Mouse (Mus musculus): ENCODE data around the gene Hist1h4j.
"Not testable (repeated sequence)": the region's sequence is repeated elsewhere in the genome, so short reads cannot be mapped to it uniquely, and the experiment has no call there.

The Hist1h4j gene

DNA sequence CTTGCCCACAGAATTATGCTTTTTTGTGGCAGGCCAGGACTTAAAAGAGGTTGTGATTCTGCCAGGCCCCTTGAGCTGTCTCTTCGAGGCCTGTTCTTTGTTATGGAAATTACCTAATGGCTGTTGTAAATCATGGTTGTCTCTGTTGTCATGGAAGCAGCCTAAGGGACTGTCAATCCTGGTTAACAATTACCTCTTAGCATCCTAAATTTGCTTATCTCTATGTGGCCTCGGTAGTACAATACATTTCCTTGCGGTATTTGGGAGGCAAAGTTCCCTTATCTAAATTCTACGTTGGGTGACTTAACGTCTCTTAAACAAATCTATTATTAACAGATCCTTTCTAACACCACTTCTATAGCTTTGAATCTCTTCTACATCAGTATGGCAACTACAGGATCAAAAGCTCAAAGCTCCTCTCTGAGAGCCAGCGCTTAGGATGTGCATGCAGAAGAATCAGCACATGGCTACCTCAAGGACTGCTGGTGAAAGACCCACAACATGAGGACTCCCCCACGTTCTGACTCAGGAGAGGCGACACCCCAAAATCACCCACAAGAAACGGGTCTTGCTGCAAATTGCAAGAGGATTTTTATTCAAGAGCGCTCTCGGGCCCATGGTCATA, 6.8 kb upstream of the Hist1h4j start:
- DNase-seq, result no peak

- no peak for DNase-seq
These were observed 5.3 kb upstream of the Hist1h4j start for GRCm38 (mm10) chr13:21729544-21729943.

- DNase-seq, result no peak
These were observed 1.4 kb upstream of the Hist1h4j start for GRCm38 (mm10) chr13:21733466-21733865.

DNA sequence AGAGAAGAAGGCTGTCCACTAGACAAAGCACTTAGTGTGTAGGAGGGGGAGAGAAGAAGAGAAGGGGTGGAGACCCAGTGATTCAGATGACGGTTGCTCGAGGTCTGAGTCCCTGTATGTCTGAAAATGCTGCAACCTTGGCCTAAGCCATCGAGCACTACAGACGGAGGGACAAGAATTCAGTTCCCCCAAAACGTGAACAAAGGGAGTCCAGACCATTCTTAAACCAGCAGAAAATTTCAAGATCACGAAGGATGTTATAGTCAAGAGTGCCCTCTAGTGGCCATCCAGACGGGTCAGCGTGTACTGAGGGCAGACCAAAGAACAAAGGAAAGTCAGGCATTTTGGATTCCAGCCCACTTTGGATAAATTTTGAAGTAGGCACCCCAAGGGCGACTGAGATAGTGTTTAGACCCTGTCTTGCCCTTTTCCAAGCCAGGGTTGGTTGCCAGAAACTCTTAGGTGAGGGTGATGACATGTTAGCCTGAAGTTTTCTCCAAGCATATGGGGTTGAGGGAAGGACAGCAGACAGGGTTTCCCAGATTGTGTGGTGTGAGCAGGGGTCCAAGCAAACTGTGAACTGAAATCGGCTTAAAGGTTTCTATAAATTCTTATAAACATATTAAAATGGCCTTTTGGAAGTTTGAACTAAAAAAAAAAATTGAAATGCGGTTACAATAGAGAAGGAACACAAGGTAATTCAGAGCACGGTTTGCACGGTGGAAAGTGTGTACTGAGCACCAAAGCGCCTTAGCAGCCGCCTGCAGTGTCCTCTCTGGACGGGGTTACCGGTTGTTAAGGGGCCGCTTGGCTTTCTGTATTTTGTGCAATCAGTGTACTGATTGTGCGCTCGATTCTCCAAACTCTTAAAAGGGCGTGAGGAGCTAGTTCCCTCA, 606 bp upstream of the Hist1h4j start:
- DNase-seq, result peak; percentile 82

DNA sequence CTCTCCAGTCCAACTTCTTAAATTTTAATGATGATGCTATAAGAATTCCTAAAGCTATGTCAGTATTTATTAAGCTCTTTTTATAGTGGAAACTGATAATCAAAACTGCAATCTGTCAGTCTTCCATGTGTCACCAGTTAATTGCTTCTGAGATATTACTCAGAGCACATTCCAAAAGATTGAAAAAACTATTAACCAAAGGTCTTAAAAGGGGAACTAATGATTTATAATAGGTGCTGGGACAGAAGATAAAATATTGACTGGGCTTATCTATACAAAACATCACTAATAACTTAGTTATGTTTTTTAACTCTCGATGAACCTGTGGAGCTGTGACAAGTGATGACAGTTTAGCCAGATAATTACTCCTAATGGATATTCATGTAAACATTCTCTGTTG, 10.1 kb downstream of the Hist1h4j start:
- no peak for DNase-seq

- no peak for DNase-seq
These were observed 14.7 kb downstream of the Hist1h4j start for GRCm38 (mm10) chr13:21749387-21750158.

- DNase-seq, result peak; percentile 71
These were observed 15.5 kb downstream of the Hist1h4j start, which contains the start of gene Hist1h4k for GRCm38 (mm10) chr13:21750159-21751017. Hist1h4k (minus strand) TSS chr13:21750505.

DNA sequence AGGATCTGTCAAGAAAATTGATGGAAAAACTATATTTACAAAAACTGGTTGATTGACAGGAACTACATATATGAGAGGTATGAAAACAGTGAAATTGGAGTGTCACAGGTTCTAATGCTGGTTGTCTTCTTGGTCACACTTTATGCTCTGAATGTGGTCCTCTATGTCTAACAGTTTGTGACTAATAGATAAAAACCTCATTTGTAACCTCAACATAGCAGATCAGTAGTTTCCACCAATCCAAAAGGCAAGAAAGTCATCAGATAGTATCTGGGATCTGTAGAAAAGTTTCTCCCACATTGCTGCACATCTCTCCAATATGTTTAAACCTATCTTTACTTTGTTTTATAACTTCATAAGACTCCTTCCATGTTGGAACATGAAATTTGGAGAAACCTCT, 16.6 kb downstream of the Hist1h4j start:
- no peak for DNase-seq

DNA sequence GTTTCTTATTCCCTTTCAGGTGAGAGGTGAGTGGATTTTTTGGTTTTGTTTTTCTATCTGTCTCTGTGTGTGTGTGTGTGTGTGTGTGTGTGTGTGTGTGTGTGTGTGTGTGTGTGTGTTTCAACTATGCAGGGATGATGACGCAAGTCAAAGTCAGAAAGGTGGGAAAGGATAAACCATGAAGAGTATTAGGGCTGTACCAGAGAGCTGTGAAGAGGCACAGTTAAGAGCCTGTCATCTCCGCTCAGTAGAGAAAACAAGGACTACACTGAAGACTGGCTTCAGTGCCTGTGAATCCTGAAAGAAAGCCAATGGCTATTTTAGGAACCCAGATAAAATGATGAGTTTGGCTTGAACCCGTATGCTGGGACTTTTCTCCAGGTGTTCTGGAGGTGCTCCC, 17.0 kb downstream of the Hist1h4j start:
- DNase-seq, result no peak

DNA sequence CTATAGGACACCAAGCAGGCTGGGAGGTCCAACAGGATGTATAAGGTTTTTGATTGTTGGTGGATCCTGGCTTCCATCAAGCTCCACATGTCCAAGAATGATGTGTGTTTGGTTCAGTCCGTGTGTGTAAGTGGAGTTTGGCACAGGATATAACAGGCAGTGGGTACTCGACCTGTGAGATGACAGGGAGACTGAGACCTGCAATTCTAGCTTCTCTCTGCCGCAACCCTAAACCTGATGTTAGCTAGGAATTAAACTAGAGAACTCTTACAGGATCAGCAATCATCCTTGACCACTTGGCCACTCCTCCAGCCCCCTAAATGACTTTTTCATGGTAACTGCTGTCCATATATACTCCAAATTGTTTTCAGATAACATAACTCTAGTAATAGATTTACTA, 17.5 kb downstream of the Hist1h4j start:
- no peak for DNase-seq

- no peak for DNase-seq
These were observed 18.2 kb downstream of the Hist1h4j start for GRCm38 (mm10) chr13:21753051-21753523.

DNA sequence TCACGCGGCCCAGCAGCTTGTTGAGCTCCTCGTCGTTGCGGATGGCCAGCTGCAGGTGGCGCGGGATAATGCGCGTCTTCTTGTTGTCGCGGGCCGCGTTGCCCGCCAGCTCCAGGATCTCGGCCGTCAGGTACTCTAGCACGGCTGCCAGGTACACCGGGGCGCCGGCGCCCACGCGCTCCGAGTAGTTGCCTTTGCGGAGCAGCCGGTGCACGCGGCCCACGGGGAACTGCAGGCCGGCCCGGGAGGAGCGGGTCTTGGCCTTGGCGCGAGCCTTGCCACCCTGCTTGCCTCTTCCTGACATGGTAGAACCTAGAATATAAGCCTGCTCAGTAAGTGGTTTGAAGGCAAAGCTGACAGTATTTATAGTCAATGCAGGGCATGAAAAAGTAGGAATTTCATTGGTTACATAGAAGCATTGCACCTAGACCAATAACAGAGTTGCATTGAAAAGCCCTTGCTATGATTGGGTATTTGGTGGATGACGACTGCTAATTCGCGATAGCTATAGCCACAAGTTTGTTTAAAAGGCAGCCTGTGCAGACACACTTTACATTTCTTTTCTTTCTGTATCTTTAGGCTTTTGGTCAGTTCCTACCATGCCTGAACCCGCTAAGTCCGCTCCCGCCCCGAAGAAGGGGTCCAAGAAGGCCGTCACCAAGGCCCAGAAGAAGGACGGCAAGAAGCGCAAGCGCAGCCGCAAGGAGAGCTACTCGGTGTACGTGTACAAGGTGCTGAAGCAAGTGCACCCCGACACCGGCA, 18.8 kb downstream of the Hist1h4j start, which contains the start of the genes Hist1h2ak and Hist1h2bn:
TSS of gene Hist1h2ak (minus strand) at position 304 of the 762 bp plus-strand sequence.
TSS of gene Hist1h2bn (plus strand) at position 600 of the 762 bp plus-strand sequence.
- DNase-seq, result peak; percentile 64

DNA sequence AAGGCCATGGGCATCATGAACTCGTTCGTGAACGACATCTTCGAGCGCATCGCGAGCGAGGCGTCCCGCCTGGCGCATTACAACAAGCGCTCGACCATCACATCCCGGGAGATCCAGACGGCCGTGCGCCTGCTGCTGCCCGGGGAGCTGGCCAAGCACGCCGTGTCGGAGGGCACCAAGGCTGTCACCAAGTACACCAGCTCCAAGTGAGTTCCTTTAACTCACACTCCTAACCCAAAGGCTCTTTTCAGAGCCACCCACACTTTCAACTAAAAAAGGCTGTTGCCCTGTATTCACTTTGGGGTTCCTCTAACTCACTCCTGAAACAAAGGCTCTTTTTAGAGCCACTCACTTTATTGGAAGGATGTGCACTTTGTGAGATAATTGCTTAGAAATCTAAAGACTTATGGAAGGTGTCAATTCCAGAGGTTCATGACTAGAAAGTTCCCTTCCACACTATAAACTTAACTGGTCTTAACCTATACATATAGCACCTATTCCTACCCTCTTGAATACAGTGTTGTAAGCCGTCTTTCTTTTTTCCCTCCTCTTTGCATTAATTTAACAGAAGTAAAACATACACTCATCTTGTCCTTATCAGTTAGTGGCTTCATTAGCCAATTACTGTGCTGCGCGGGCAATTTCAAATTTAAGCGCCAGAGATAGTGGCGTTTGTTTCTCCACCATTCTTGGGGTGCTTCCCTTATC, 19.6 kb downstream of the Hist1h4j start:
- DNase-seq, result not testable (repeated sequence)

- DNase-seq, result no peak
These were observed 20.8 kb downstream of the Hist1h4j start for GRCm38 (mm10) chr13:21755707-21756106.

DNA sequence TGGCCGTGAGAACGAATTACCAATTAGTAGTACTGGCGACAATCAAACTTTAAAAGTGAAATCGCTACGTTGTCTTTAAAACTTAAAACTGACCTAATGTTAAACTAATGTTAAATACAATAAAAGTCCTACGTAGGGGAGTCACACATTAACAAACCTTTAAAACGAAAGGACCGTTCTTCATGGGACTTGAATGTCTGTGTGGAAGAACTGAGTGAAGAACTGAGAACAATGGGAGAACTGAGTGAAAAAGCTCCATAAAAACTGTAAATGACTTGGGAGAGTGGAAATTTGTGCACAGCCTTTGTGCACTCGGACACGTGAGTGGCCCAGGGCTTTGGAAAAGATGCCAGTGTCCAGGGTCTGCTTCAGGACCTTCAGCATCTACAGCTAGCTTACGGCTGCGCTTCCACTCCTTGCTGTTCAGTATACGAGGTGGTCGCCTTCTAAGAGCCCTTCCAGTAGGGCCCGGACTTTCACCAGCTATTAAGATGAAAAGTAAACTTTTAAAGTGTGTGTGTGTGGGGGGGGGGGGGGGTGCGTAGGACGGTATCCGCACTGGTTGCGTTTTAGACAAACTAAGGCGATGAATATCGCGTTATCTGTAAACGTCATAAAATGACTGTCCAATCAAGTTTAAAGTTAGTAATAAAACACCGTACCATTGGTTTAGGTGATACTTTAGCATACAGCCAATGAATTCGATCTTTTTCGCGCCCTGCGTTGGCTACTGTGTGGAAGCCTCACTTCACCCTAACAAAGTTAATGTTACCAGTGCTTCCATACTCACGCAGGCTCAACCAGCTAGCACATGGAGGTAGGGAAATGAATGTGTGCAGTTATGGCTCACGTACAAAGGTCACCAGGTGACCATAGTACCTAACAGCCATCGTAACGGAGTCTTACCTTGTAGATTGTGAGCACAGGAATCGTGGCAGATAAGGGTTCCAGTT, 44.2 kb downstream of the Hist1h4j start:
- peak; percentile 55 for DNase-seq

DNA sequence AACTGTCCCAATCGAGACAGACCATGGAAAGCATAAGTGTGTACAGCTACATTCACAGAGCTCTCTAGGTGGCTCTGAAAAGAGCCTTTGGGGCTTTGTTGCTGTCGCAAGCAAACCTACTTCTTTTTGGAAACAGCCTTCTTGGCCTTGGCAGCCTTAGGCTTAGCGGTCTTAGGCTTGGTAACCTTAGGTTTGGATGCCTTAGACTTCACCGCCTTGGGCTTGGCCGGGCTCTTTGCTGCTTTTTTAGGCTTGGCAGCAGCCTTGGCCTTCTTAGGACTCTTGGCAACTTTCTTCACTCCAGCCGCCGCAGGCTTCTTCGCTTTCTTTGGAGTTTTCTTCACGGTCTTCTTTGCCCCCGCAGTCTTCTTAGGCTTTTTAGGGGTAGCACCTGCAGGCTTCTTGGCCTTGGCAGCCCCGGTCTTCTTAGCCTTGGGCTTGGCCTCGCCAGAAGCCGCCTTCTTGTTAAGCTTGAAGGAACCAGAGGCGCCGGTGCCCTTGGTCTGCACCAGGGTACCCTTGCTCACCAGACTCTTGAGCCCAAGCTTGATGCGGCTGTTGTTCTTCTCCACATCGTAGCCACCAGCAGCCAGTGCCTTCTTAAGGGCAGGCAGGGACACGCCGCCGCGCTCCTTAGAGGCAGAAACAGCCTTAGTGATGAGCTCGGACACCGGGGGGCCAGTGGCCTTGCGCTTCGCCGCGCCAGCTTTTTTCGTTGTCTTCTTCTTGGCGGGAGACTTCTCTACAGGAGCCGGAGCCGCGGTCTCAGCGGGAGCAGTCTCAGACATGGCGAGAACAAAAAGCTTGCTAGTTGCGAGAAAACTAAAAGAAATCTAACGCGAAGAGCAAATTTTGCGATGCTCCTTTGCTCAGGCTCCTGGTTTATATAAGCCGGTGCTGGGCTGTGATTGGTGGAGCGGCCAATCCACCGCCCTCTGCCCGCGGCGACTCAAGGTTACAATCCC, 45.2 kb downstream of the Hist1h4j start, which contains the start of gene Hist1h1b:
TSS of gene Hist1h1b (minus strand) at position 859 of the 965 bp plus-strand sequence.
- no peak for DNase-seq

DNA sequence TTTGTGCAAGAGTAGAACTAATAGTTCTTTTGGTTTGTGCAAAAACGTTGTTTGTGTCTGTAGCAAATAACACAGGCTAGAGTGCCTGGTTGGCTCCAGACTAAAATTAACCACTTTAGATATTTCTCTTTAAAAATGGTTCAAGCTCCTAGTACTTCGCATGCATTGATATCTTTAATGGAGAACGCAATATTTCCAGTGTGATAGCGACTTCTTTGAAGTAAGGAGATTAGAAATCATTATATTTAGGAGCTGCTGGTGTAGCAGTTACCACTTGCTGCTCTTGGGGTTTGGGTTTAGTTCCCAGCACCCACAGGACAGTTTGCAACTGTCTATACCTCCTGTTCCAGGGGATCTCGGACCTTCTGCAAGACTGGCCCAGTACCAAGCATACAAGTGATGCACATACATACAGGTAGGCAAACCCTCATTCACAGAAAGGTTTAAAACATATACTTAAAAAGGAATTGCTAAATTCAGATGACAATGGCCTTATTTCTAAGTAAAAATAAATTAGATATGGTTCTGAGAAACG, 46.2 kb downstream of the Hist1h4j start:
- DNase-seq, result no peak

DNA sequence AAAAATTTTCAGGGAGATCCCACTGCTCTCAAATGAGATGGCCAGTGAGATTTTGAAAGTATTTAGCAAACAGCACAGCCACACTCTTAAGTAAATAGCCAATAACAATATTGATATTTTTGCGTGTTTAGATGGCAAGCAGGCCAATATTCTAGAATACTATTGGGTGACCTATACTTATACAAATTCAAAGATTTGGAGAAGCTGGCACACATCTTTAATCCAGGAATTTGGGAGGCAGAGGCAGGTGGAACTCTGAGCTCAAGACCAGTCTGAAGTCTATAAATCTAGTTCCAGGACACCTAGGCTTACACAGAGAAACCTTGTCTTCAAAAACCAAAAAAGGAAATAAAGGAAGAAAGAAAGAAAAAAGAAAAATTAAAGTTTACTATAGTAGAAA, 46.8 kb downstream of the Hist1h4j start:
- no peak for DNase-seq
